Mouse (Mus musculus) embryonic facial prominence, embryonic 14.5 days (tissue): ENCODE results near the gene Denr. TPM values are rescaled to one million over a fixed set of nuclear protein-coding genes. Genes with fewer than 3 reads are reported as not detected.
A peak's percentile ranks its signal among the peaks of the same experiment; 100 is the strongest.

Experiments
- ATAC-seq: fragments of 200-750 bp; cut with Nextera tagmentation; 2 replicates; pipeline ENCODE4 v1.8.0; 2017; ENCODE audit warnings: low read depth, moderate number of reproducible peaks, moderate TSS enrichment
- DNase-seq: peaks from one replicate; pipeline ENCODE4 v3.0.0-alpha.2; 2015; ENCODE audit warnings: low spot score
- H3K27ac ChIP-seq: fragments of 300-500 bp; sonication (generic); replicated peaks from 2 replicates; pipeline ENCODE4 v1.5.1; 2014; ENCODE audit warnings: low read depth, mild to moderate bottlenecking, low read length, moderate library complexity
- H3K27me3 ChIP-seq: fragments of 300-500 bp; sonication (generic); replicated peaks from 2 replicates; pipeline ENCODE4 v1.6.1; 2014; ENCODE audit warnings: low read length; ENCODE audit not compliant: control insufficient read depth, insufficient read depth
- H3K36me3 ChIP-seq: fragments of 300-500 bp; sonication (generic); 2 replicates; pipeline ENCODE4 v1.6.1; 2014; ENCODE audit warnings: low read length, mixed read lengths; ENCODE audit not compliant: control insufficient read depth, insufficient read depth
- H3K4me1 ChIP-seq: fragments of 300-500 bp; sonication (generic); 2 replicates; pipeline ENCODE4 v1.6.1; 2014; ENCODE audit warnings: antibody characterized with exemption, low read length; ENCODE audit not compliant: control insufficient read depth, insufficient read depth
- H3K4me2 ChIP-seq: fragments of 300-500 bp; sonication (generic); 2 replicates; pipeline ENCODE4 v1.6.1; 2014; ENCODE audit warnings: low read depth, mild to moderate bottlenecking, low read length, moderate library complexity, mixed read lengths
- H3K4me3 ChIP-seq: fragments of 300-500 bp; sonication (generic); 2 replicates; pipeline ENCODE4 v1.5.1; 2014; ENCODE audit warnings: low read depth, mild to moderate bottlenecking, low read length
- H3K9ac ChIP-seq: fragments of 300-500 bp; sonication (generic); 2 replicates; pipeline ENCODE4 v1.6.1; 2014; ENCODE audit warnings: low read depth, mild to moderate bottlenecking, low read length, moderate library complexity, mixed read lengths
- H3K9me3 ChIP-seq: fragments of 300-500 bp; sonication (generic); 2 replicates; pipeline ENCODE4 v1.6.1; 2016; ENCODE audit warnings: low read length; ENCODE audit not compliant: control insufficient read depth
- WGBS: fragments of 180-500 bp; shearing (Covaris S2); extraction: QIAGEN DNeasy Blood & Tissue Kit; methylation state at CpG from one replicate; pipeline ENCODE4 v1.1.7; 2014; 5-methylcytosine and 5-hydroxymethylcytosine counted together
- polyA plus RNA-seq: library from polyadenylated mRNA; unstranded; fragments of >200 nt; fragmentation: Nextera tagmentation; extraction: Ambion mirVana; gene quantifications from 2 replicates; pipeline ENCODE4 v1.2.1, GENCODE M21; 2014

Denr gene
- polyA plus RNA-seq, 1 experiment from 2014 or later: 107 TPM

- DNase-seq: no peak
- Histone ChIP-seq H3K9ac (no peak overlapping the region), H3K36me3 (no peaks in the 10 kb centered on the region), H3K4me2 (no peak overlapping the region), H3K4me1 (no peaks in the 10 kb centered on the region), H3K9me3 (no peaks in the 10 kb centered on the region), H3K27me3 (peaks cover 5% of the 10 kb centered on the region; the same call in 1 of the 2 replicates), H3K27ac (no peak overlapping the region), H3K4me3 (no peak overlapping the region)
- ATAC-seq: no peak
- WGBS: 72% methylated on average over 5 of the region's 5 CpGs
Observed at GRCm38 (mm10) chr5:123968468-123968867, 61.5 kb downstream of the Denr start.

- Histone ChIP-seq H3K27me3 (peaks cover 5% of the 10 kb centered on the region; the same call in 1 of the 2 replicates), H3K4me3 (no peak overlapping the region), H3K9ac (no peak overlapping the region), H3K27ac (no peak overlapping the region), H3K36me3 (no peaks in the 10 kb centered on the region), H3K9me3 (no peaks in the 10 kb centered on the region), H3K4me2 (no peak overlapping the region), H3K4me1 (no peaks in the 10 kb centered on the region; the same call in 1 of the 2 replicates)
- ATAC-seq: no peak
- 69% methylated on average over 8 of the region's 8 CpGs for WGBS
- no peak for DNase-seq
Observed at GRCm38 (mm10) chr5:123969216-123969615, 62.2 kb downstream of the Denr start.

- Histone ChIP-seq H3K27ac (no peak overlapping the region), H3K27me3 (peaks cover 7% of the 10 kb centered on the region; the same call in 1 of the 2 replicates), H3K4me1 (peaks cover 5% of the 10 kb centered on the region; the same call in 1 of the 2 replicates), H3K9me3 (no peaks in the 10 kb centered on the region), H3K4me3 (no peak overlapping the region), H3K4me2 (no peak overlapping the region), H3K9ac (no peak overlapping the region), H3K36me3 (no peaks in the 10 kb centered on the region)
- no peak for ATAC-seq
- 84% methylated on average over 4 of the region's 4 CpGs for WGBS
- no peak for DNase-seq
Observed at GRCm38 (mm10) chr5:123970576-123970975, 63.6 kb downstream of the Denr start.

GRCm38 (mm10) chr5:123972453-123972852 lies 65.5 kb downstream of the Denr start:
- WGBS: 66% methylated on average over 6 of the region's 6 CpGs
- Histone ChIP-seq H3K9ac (no peak overlapping the region), H3K4me3 (no peak overlapping the region)

GRCm38 (mm10) chr5:123973299-123974178 lies 66.6 kb downstream of the Denr start, which contains the start of gene Hip1r:
Hip1r (plus strand) TSS chr5:123973628.
- H3K4me2 ChIP-seq: peak within 1 kb of the TSS; percentile 96
- peaks cover 7% of the 10 kb centered on the region; the same call in 1 of the 2 replicates for H3K27me3 ChIP-seq
- peak; percentile 72 for DNase-seq
- H3K9ac ChIP-seq: peak within 1 kb of the TSS; percentile 78
- H3K36me3 ChIP-seq: no peaks in the 10 kb centered on the region
- peak within 1 kb of the TSS; percentile 52 for H3K27ac ChIP-seq
- H3K9me3 ChIP-seq: no peaks in the 10 kb centered on the region
- peak within 1 kb of the TSS; percentile 72 for H3K4me3 ChIP-seq
- WGBS: under 1% methylated on average over 36 of the region's 106 CpGs
- peaks cover 12% of the 10 kb centered on the region for H3K4me1 ChIP-seq
- ATAC-seq: peak; percentile 67

More at GRCm38 (mm10) chr5:123972453-123972852, 65.5 kb downstream of the Denr start:
- H3K9me3 ChIP-seq: no peaks in the 10 kb centered on the region
- no peak overlapping the region for H3K27ac ChIP-seq
- H3K4me1 ChIP-seq: peaks cover 12% of the 10 kb centered on the region
- peaks cover 7% of the 10 kb centered on the region; the same call in 1 of the 2 replicates for H3K27me3 ChIP-seq
- H3K36me3 ChIP-seq: no peaks in the 10 kb centered on the region
- ATAC-seq (no peak), DNase-seq (no peak)
- H3K4me2 ChIP-seq: no peak overlapping the region

GRCm38 (mm10) chr5:123974179-123974485 lies 67.2 kb downstream of the Denr start:
- DNase-seq (no peak), ATAC-seq (0 out of 2 replicates have a peak, but pooled peaks have one; percentile 23)
- Histone ChIP-seq H3K9me3 (no peaks in the 10 kb centered on the region), H3K27ac (no peak overlapping the region), H3K4me3 (peak overlapping the region; percentile 72), H3K4me2 (peak overlapping the region; percentile 96), H3K36me3 (no peaks in the 10 kb centered on the region), H3K27me3 (peaks cover 7% of the 10 kb centered on the region; the same call in 1 of the 2 replicates), H3K9ac (peak overlapping the region; percentile 78), H3K4me1 (peaks cover 12% of the 10 kb centered on the region)
- WGBS: under 1% methylated on average over 13 of the region's 14 CpGs

- H3K36me3 ChIP-seq: no peaks in the 10 kb centered on the region
- H3K4me1 ChIP-seq: peaks cover 12% of the 10 kb centered on the region
- no peak overlapping the region for H3K27ac ChIP-seq
- DNase-seq (no peak), ATAC-seq (no peak)
- no peaks in the 10 kb centered on the region for H3K9me3 ChIP-seq
- H3K4me2 ChIP-seq: peak overlapping the region; percentile 96
- H3K9ac ChIP-seq: no peak overlapping the region
- peaks cover 7% of the 10 kb centered on the region; the same call in 1 of the 2 replicates for H3K27me3 ChIP-seq
- H3K4me3 ChIP-seq: peak overlapping the region; percentile 72
- WGBS: 38% methylated on average over 11 of the region's 11 CpGs
Observed at GRCm38 (mm10) chr5:123974616-123975111, 67.7 kb downstream of the Denr start.

- WGBS: 49% methylated on average over 6 of the region's 6 CpGs
- no peak for DNase-seq
- H3K9me3 ChIP-seq: no peaks in the 10 kb centered on the region
- no peak overlapping the region for H3K27ac ChIP-seq
- ATAC-seq: no peak
- no peak overlapping the region for H3K9ac ChIP-seq
- H3K4me3 ChIP-seq: no peak overlapping the region
- no peaks in the 10 kb centered on the region for H3K36me3 ChIP-seq
- peaks cover 12% of the 10 kb centered on the region for H3K4me1 ChIP-seq
- H3K27me3 ChIP-seq: peaks cover 7% of the 10 kb centered on the region; the same call in 1 of the 2 replicates
- no peak overlapping the region for H3K4me2 ChIP-seq
Observed at GRCm38 (mm10) chr5:123975668-123976180, 68.7 kb downstream of the Denr start.
